Mouse (Mus musculus): ENCODE results near the gene Klf7. TPM values are rescaled to one million over a fixed set of nuclear protein-coding genes. Genes with fewer than 3 reads are reported as not detected.
"Not testable (repeated sequence)": the region's sequence is repeated elsewhere in the genome, so short reads cannot be mapped to it uniquely, and the experiment has no call there.

The Klf7 gene
- total RNA-seq (2014; fragmentation: Nextera tagmentation) (3.7 and 5.1 TPM in 2 replicates), total RNA-seq (2017) (3.0 and 3.7 TPM in 2 replicates)

DNA sequence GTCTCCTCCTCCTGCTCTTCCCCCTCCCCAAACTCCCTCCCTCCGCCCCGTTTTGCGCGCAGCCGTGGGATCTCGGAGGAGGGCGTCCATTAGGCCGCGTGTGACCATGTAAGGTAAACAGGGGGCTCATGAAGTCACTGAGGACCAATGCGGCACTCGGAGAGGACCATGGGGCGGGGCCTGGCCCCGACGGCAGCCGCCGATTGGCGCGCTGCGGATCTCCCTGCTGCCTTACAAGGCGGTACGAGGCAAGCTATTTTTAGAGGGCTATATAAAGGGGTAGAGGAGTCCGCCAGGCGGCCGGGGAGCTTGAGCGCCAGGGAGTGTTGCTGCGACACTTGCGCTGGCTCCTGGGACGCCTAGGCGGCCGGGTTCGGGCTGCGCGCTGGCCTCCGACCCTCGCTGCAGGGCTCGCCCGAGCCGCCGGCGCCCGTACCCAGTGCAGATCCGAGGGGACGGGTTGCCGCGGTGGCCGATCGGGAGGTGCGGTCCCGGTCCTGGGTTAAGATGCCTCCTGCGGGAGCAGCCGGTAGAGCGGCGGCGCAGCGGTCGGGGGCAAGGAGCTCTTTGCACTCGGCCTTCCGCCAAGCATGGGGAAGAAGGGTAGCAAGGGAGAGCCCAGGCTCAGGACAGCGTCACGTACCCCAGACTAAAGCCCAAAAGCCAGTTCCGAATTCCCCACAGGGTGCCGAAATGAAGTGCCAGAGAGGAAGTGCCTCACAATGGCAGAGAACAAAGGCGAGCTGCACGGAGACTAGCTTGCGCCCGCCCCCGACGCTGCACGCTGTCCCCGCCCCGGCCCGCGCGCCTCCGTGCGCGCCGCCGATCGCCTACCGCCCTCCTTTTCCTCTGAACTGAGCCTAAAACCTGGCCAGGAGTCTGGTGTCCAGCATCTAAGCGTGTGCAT, at the start of gene Klf7:
Gene Klf7 (minus strand): TSS at position 724 of the 907 bp plus-strand sequence.
- peak; percentile 96 for ATAC-seq (replicated peaks; ENCODE audit: low FRiP score, low TSS enrichment, poor library complexity, severe bottlenecking)

DNA sequence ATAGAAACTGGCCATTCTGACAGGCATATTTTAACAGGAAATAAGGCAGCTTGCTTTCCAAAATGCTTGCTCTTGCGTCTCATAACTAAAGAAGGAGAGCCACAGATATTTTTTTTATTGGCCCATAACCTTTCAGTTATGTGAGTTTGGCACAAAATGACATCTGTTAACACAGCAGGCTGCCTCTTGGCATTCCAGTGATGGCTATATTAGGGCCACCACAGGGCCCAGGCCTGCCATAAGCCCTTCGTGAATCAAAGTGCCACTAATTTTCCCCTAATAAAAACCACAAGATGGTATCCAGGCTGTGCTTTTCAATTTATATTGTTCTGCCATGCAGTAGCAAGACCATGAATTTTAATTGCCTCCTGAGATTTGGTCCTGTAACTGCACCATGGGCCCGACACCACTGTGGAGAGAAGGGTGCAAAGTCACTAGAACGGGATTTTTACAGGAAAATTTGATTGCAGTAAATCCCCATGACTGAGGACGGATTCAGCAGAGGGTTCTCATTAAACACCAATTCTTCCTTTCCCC, 42.5 kb upstream of the Klf7 start:
- ATAC-seq (replicated peaks; ENCODE audit: low FRiP score, low TSS enrichment, poor library complexity, severe bottlenecking), result no peak

DNA sequence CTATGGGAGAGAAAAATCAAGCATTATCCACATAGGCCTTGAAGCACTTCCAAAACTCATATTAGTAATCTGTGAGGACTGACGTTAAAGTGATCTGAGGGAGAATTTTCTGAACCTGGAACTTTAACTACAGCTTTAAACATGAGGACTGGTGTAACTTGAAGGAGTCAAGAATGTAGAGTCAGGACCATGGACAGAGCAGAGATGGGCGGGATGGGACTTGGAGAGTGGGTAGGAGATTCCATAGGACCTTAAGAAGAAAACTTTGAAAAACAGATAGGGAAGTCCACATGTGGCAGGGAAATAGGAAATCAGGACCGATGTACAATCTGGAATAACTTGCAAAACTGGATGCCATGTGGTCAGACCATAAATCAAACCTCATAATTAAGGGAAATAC, 36.7 kb upstream of the Klf7 start:
- no peak for ATAC-seq (replicated peaks; ENCODE audit: low FRiP score, low TSS enrichment, poor library complexity, severe bottlenecking)

DNA sequence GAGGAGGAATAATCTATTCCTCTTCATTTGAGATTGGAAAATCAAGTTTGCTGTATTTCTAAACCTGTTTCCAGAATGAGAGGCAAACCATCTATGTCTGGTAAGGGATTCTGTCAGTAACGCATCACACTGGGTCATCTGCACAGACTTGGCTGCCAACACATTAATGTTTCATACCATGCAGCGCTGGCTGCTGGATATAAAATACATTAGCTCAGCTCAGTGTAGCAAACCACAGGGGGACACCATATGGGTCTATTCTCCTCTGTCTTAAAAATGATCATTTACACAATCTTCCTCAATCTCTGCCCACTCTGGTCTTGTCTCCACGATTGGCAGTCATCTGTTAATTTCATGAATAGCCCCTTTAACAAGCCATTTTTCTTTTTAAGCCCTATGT, 27.1 kb upstream of the Klf7 start:
- ATAC-seq (replicated peaks; ENCODE audit: low FRiP score, low TSS enrichment, poor library complexity, severe bottlenecking), result no peak

- ATAC-seq (replicated peaks; ENCODE audit: low FRiP score, low TSS enrichment, poor library complexity, severe bottlenecking), result no peak
Observed at GRCm38 (mm10) chr1:64142691-64143445, 20.8 kb upstream of the Klf7 start.

GRCm38 (mm10) chr1:64134439-64134838, 12.4 kb upstream of the Klf7 start:
- ATAC-seq (replicated peaks; ENCODE audit: low FRiP score, low TSS enrichment, poor library complexity, severe bottlenecking), result no peak

DNA sequence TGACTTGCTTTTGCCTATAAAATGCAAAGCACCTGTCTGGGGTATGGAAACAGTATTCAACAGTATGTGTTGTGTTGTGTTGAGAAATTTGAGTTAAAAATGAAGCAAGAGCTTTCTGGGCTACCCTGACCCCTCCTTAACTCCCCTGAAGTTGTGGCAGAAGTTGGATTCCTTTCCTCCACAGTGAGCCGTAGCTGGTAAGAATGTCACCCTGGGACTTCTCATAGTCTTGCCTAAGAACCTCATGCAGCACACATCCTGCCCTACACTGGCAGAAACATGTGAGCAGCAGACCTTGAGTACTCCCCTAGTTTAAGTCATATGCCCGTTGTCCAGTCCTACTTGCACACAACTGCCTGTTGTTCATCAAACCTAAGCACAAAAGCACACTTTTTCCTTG, 4.7 kb upstream of the Klf7 start:
- no peak for ATAC-seq (replicated peaks; ENCODE audit: low FRiP score, low TSS enrichment, poor library complexity, severe bottlenecking)

DNA sequence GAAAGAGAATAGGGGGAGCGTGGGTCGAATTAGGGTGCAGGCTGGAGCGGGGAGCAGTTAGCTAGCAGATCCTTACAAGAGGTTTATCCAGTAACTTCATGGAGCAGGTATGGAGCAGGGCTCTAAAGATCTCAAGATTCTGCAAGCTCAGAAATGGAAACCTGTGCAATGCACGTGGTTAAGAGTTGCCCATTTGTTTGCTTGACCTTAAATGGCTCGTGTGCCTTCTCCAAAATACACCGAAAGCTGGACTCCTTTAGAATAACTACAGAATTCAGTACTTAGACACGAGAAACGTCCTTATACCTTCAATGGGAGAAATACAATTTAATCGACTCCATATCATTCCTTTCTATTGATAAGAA, 366 bp upstream of the Klf7 start:
- ATAC-seq (replicated peaks; ENCODE audit: low FRiP score, low TSS enrichment, poor library complexity, severe bottlenecking), result no peak

GRCm38 (mm10) chr1:64120811-64121515, 1.1 kb downstream of the Klf7 start:
- ATAC-seq (replicated peaks; ENCODE audit: low FRiP score, low TSS enrichment, poor library complexity, severe bottlenecking), result no peak

DNA sequence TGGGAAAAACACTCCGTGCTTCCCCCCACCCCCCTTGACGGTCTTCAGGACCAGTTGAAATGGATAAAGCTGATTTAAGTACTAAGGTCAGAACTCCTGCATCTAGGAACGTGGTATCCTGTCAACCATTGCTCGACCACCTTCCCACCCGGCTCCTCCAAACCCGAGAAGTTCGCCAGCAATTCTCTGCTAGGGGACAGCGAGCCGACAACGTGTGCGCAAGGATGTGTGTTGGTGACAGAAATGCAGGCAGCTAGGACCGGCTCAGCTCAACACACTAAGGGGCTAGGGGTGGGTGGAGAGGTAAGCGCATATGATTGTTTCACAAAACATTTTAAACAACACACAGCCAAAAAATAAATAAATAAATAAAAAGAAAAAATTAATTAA, 1.7 kb downstream of the Klf7 start:
- ATAC-seq (replicated peaks; ENCODE audit: low FRiP score, low TSS enrichment, poor library complexity, severe bottlenecking), result no peak

GRCm38 (mm10) chr1:64119851-64120250, 2.2 kb downstream of the Klf7 start:
- no peak for ATAC-seq (replicated peaks; ENCODE audit: low FRiP score, low TSS enrichment, poor library complexity, severe bottlenecking)

- no peak for ATAC-seq (replicated peaks; ENCODE audit: low FRiP score, low TSS enrichment, poor library complexity, severe bottlenecking)
Observed at GRCm38 (mm10) chr1:64119358-64119794, 2.7 kb downstream of the Klf7 start.

DNA sequence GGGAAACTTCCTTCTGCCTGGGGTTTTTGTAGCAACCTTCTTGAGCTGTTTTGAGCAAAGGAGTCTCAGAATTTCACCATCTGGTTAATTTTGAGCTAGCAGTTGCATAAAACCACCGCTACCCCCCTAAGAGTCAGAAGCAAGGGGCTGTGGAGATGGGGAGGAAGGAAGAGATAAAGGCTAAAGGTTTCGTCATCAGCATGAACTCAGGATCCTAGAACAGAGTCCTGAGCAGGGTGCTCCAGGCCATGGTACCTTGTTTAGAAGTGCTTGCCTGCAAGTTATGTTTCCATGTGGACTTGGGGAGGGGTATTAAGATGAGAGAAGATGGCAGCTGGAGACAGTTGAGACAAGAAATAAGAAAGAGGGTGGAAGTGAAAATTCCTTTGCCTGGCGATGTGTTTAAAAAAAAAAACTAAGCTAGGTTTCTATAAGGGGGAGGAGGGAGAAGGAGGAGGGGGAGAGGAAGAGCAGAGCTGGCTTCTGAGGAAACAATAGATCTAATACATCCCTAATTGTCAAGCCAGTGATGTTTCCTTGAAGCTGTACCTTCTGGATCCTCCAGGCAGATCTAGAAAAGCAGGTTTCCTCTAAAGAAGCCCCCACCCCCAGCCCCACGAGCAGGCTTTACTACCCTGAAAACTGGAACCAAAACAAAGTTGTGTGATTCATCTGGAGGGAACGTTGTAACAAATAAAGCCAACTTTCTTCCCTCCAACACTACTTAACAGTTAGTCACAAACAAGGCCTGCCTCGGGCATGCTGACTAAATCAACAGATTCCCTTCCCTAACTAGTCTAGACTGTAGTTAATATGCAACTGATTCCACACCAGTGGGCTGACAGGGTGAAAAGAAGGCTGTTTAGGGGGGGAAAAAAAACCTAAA, 3.6 kb downstream of the Klf7 start:
- ATAC-seq (replicated peaks; ENCODE audit: low FRiP score, low TSS enrichment, poor library complexity, severe bottlenecking), result no peak

DNA sequence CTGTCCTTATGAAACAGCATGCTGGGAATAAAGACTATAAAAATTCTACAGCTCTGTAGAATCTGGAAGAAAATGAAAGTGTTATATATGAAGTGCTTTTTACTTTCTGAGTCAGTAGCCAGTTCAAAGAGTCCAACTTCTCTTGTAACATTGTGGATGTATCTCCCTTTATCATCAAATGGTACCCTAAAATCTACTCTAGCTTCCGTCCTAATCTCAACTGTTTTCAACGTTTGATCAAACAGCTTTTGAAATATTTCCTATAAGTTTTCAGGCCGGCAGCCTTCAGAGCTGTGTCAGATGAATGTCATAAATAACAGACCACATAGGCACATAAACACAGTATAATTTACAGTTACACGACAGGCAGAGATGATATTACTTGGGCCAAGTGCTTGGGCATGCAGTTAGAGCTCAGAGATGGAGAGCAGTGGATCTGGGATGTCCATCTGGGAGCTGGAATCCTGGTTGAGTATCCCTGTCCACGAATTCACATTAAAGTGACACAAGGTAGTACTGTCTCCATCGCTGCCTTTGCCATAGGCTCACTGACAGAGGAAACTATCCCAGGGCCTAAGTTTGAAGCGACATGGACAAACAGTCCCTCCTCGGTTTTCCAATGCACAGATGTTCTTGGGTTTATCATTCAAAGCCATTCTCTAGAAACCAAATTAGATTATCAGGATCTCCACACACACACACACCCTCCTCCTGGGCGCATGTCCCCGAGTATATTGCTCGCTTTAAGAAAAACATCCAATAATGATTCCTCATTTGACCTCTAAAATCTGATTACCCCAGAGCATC, 4.4 kb downstream of the Klf7 start:
- ATAC-seq (replicated peaks; ENCODE audit: low FRiP score, low TSS enrichment, poor library complexity, severe bottlenecking), result peak; percentile 24

DNA sequence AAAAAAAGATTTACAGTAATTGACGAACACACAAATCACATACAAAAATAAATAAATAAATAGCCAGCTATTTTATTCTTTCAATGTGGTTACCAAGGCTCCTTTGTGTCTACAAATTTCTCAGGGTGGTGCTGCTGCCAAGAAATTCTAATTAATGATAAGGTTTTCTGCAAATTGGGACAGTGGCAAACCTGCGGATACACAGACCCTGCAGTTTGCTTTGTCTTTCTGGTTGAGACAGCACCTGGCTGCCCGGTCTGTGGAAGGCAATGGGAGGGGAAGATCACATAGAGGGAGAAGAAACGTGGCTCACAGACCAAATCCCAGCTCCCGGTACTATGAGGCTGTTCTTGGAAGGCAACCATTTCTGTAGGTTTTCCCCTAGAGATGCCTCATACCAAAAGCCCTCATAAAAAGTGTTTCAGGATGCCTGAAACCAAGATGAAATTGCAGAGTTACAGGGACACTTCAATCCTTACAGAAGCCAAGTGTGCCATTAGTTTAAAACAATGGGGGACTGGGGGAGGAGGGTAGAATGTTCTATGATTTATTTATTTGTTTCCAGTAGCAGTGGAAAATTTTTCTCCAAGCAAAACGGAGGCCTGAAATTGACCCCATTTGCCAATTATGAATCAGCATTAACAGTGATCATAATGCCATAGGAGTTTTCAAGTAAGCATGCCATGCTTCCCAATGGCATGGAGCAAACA, 5.2 kb downstream of the Klf7 start:
- ATAC-seq (replicated peaks; ENCODE audit: low FRiP score, low TSS enrichment, poor library complexity, severe bottlenecking), result no peak

DNA sequence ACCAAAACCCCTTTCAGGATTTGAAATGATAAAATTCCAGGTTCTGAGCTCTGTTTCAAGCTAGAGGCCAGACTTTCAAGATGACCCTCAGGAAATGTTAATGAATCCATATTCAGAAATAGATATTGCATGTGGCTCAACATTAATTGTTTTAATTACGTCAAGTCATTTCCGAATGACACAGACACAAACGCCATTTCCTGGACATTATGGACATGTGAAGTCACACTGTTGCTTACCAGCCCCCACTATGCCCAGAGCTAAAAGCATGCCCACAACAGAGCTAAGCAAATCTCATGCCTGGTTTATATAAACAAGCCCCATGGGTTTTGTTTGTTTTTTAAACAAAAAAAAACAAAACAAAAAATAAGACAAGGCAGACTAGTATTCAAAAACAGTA, 7.5 kb downstream of the Klf7 start:
- no peak for ATAC-seq (replicated peaks; ENCODE audit: low FRiP score, low TSS enrichment, poor library complexity, severe bottlenecking)

GRCm38 (mm10) chr1:64108653-64109052, 13.4 kb downstream of the Klf7 start:
- ATAC-seq (replicated peaks; ENCODE audit: low FRiP score, low TSS enrichment, poor library complexity, severe bottlenecking), result not testable (repeated sequence)
